24 mouse cellular contexts compared by ENCODE assay signal in genomic region chr10:80911354-80911753, GRCm38 (mm10). TPM values are rescaled to one million over a fixed set of nuclear protein-coding genes. Genes with fewer than 3 reads are reported as not detected.
DNase-seq lines count a peak whose midpoint lies in the region; ATAC-seq and TF ChIP-seq lines count a peak whose summit lies in the region.
"Had no signal": no experiment of that assay in that cellular context is flagged by ENCODE, and none has a peak within 500 bp of the region (broad histone marks: within the 10 kb centered on the region; RNA-seq: fewer than 3 reads in every experiment).

No protein-coding gene starts in this region.

- peaks cover 46% of the 10 kb centered on the region for H3K4me1 ChIP-seq in cerebellum, adult 2 months (ENCODE audit: control insufficient read depth, insufficient read depth, low read length)
- H3K4me1 ChIP-seq in hindbrain, embryonic 14.5 days (replicated peaks; ENCODE audit: control insufficient read depth, insufficient read depth, low read length): peaks cover 6% of the 10 kb centered on the region
- H3K4me1 ChIP-seq in hindbrain, embryonic 10.5 days (replicated peaks): peaks cover 14% of the 10 kb centered on the region
- no peaks in the 10 kb centered on the region for H3K4me1 ChIP-seq in limb, embryonic 14.5 days (ENCODE audit: control insufficient read depth, insufficient read depth, low read length)

- 0 out of 2 replicates have a peak overlapping the region, but pooled peaks have one; percentile 9 for H3K27ac ChIP-seq in cerebellum, adult 2 months (ENCODE audit: insufficient read depth, low read length)
- no peak overlapping the region for H3K27ac ChIP-seq in hindbrain, embryonic 14.5 days
- H3K27ac ChIP-seq in hindbrain, embryonic 10.5 days: no peak overlapping the region
- H3K27ac ChIP-seq in limb, embryonic 14.5 days (replicated peaks; ENCODE audit: low read depth, low read length): no peak overlapping the region
- H3K27ac ChIP-seq: forebrain, embryonic 12.5 days; heart, embryonic 10.5 days; hindbrain, embryonic 13.5 days; intestine, embryonic 15.5 days had no signal

- no peak overlapping the region for H3K9ac ChIP-seq in hindbrain, embryonic 14.5 days
- no peak overlapping the region for H3K9ac ChIP-seq in limb, embryonic 14.5 days (ENCODE audit: low read depth, low read length, severe bottlenecking)
- H3K9ac ChIP-seq: forebrain, embryonic 12.5 days; hindbrain, embryonic 13.5 days; intestine, embryonic 15.5 days had no signal

- no peak overlapping the region for H3K4me2 ChIP-seq in hindbrain, embryonic 14.5 days (replicated peaks)
- H3K4me2 ChIP-seq in limb, embryonic 14.5 days (replicated peaks; ENCODE audit: low read depth, low read length, severe bottlenecking): no peak overlapping the region
- H3K4me2 ChIP-seq: forebrain, embryonic 12.5 days; hindbrain, embryonic 13.5 days; intestine, embryonic 15.5 days had no signal

- peaks cover 73% of the 10 kb centered on the region for H3K36me3 ChIP-seq in hindbrain, embryonic 14.5 days (replicated peaks; ENCODE audit: control insufficient read depth, insufficient read depth)
- peaks cover 96% of the 10 kb centered on the region for H3K36me3 ChIP-seq in hindbrain, embryonic 10.5 days
- peaks cover 60% of the 10 kb centered on the region for H3K36me3 ChIP-seq in limb, embryonic 14.5 days (ENCODE audit: control insufficient read depth, insufficient read depth, low read length)

- H3K27me3 ChIP-seq in cerebellum, adult 2 months (ENCODE audit: control insufficient read depth, insufficient read depth, low read length): no peaks in the 10 kb centered on the region
- no peaks in the 10 kb centered on the region for H3K27me3 ChIP-seq in hindbrain, embryonic 14.5 days (ENCODE audit: control insufficient read depth, insufficient read depth, low read length)
- H3K27me3 ChIP-seq in hindbrain, embryonic 10.5 days (ENCODE audit: insufficient read depth, poor library complexity, severe bottlenecking): no peaks in the 10 kb centered on the region
- no peaks in the 10 kb centered on the region for H3K27me3 ChIP-seq in limb, embryonic 14.5 days (ENCODE audit: control insufficient read depth, insufficient read depth, low read length)
- H3K27me3 ChIP-seq: forebrain, embryonic 12.5 days; hindbrain, embryonic 13.5 days; intestine, embryonic 15.5 days had no signal

- no peaks in the 10 kb centered on the region for H3K9me3 ChIP-seq in hindbrain, embryonic 14.5 days (ENCODE audit: control insufficient read depth, low read length)
- no peaks in the 10 kb centered on the region for H3K9me3 ChIP-seq in hindbrain, embryonic 10.5 days
- no peaks in the 10 kb centered on the region for H3K9me3 ChIP-seq in limb, embryonic 14.5 days (ENCODE audit: control insufficient read depth, low read length)
- H3K9me3 ChIP-seq: forebrain, embryonic 12.5 days; heart, embryonic 10.5 days; hindbrain, embryonic 13.5 days; intestine, embryonic 15.5 days had no signal

- TF ChIP-seq CTCF in cerebellum, adult 2 months (IDR thresholded peaks at IDR 0.05; ENCODE audit: borderline replicate concordance, insufficient read depth, low read depth, low read length): no peak

- no peak for TF ChIP-seq POLR2A in cerebellum, adult 2 months (IDR thresholded peaks at IDR 0.05; ENCODE audit: borderline replicate concordance, insufficient read depth, low read length)
- no peak for TF ChIP-seq POLR2A in limb, embryonic 14.5 days (IDR thresholded peaks at IDR 0.05; ENCODE audit: borderline replicate concordance, extremely low read depth, insufficient read depth, insufficient read length)

- no peak overlapping the region for H3K4me3 ChIP-seq in cerebellum, adult 2 months (replicated peaks; ENCODE audit: insufficient read depth, low read depth, low read length)
- no peak overlapping the region for H3K4me3 ChIP-seq in hindbrain, embryonic 14.5 days (replicated peaks; ENCODE audit: low read length)
- H3K4me3 ChIP-seq in hindbrain, embryonic 10.5 days: no peak overlapping the region
- no peak overlapping the region for H3K4me3 ChIP-seq in limb, embryonic 14.5 days (replicated peaks; ENCODE audit: low read length)
- H3K4me3 ChIP-seq: forebrain, embryonic 12.5 days; heart, embryonic 10.5 days; hindbrain, embryonic 13.5 days; intestine, embryonic 15.5 days had no signal

- DNase-seq in cerebellum, adult 2 months: no peak
- DNase-seq in cerebellum, adult 18-20 months: no peak
- DNase-seq in hindbrain, embryonic 14.5 days (ENCODE audit: low spot score): no peak
- no peak for DNase-seq in hindbrain, embryonic 10.5 days (ENCODE audit: low spot score)
- peak; percentile 25 for DNase-seq in limb, embryonic 14.5 days (ENCODE audit: low spot score)
- DNase-seq in heart, adult 11 months: no peak
- DNase-seq: adrenal gland, postnatal 10 days; B cell, adult 2 months; cerebellum, adult 11-12 months; cerebellum, postnatal 14 days; embryo, embryonic 11 days; gastrocnemius, postnatal 14 days; heart, postnatal 10 days; heart, postnatal 4 days; kidney, adult 18-20 months had no signal

- ATAC-seq in hindbrain, embryonic 14.5 days (ENCODE audit: low FRiP score): peak; percentile 10; the same call in 1 of the 2 replicates
- peak; percentile 32 for ATAC-seq in limb, embryonic 14.5 days (ENCODE audit: low FRiP score, low read depth)
- ATAC-seq in erythroid progenitor cell, adult 5-6 weeks (replicated peaks; ENCODE audit: low FRiP score, poor library complexity, severe bottlenecking): no peak
- ATAC-seq: forebrain, embryonic 16.5 days; intestine, embryonic 15.5 days had no signal

- 21% methylated on average over 4 of the region's 4 CpGs for WGBS in cerebellum, adult 2 months
- WGBS in hindbrain, embryonic 14.5 days: 95% methylated on average over 4 of the region's 4 CpGs
- 94% methylated on average over 4 of the region's 4 CpGs for WGBS in hindbrain, embryonic 10.5 days
- WGBS in limb, embryonic 14.5 days: 95% methylated on average over 4 of the region's 4 CpGs

RNA-seq across cellular contexts. Expression of gene Lmnb2, which starts 6.7 kb away (rescaled TPM):
- polyA plus RNA-seq in cerebellum, adult 2 months (2012; rRNA removed): 39.0 and 42.8 TPM in 2 replicates
- polyA plus RNA-seq in hindbrain, embryonic 14.5 days (2014; fragmentation: Nextera tagmentation; extraction: Ambion mirVana): 12.9 and 13.8 TPM in 2 replicates
- 65.8 and 78.4 TPM in 2 replicates for polyA plus RNA-seq in hindbrain, embryonic 10.5 days (2016; fragmentation: Nextera tagmentation; extraction: Ambion mirVana)
- 75.9 and 77.5 TPM in 2 replicates for polyA plus RNA-seq in limb, embryonic 14.5 days (2012; rRNA removed)
- polyA plus RNA-seq in limb, embryonic 14.5 days (2014; fragmentation: Nextera tagmentation; extraction: Ambion mirVana): 19.1 and 21.5 TPM in 2 replicates
- 0.36 and 1.3 TPM in 2 replicates for total RNA-seq in erythroid progenitor cell, adult 5-6 weeks (2015; ENCODE audit: low replicate concordance)
- 7.3 and 9.0 TPM in 2 replicates for total RNA-seq in erythroid progenitor cell, adult 5-6 weeks (2017; ENCODE audit: low replicate concordance)

RNA-seq across cellular contexts. Expression of gene Timm13, which starts 10.6 kb away (rescaled TPM):
- polyA plus RNA-seq in cerebellum, adult 2 months (2012; rRNA removed): 208 and 217 TPM in 2 replicates
- 311 and 351 TPM in 2 replicates for polyA plus RNA-seq in hindbrain, embryonic 14.5 days (2014; fragmentation: Nextera tagmentation; extraction: Ambion mirVana)
- polyA plus RNA-seq in hindbrain, embryonic 10.5 days (2016; fragmentation: Nextera tagmentation; extraction: Ambion mirVana): 374 and 391 TPM in 2 replicates
- 187 and 229 TPM in 2 replicates for polyA plus RNA-seq in limb, embryonic 14.5 days (2012; rRNA removed)
- 330 and 335 TPM in 2 replicates for polyA plus RNA-seq in limb, embryonic 14.5 days (2014; fragmentation: Nextera tagmentation; extraction: Ambion mirVana)
- total RNA-seq in erythroid progenitor cell, adult 5-6 weeks (2015; ENCODE audit: low replicate concordance): 17.6 and 32.1 TPM in 2 replicates
- 3.7 and 7.6 TPM in 2 replicates for total RNA-seq in erythroid progenitor cell, adult 5-6 weeks (2017; ENCODE audit: low replicate concordance)

RNA-seq across cellular contexts. Expression of gene Gadd45b, which starts 18.5 kb away (rescaled TPM):
- 30.6 and 33.3 TPM in 2 replicates for polyA plus RNA-seq in cerebellum, adult 2 months (2012; rRNA removed)
- polyA plus RNA-seq in hindbrain, embryonic 14.5 days (2014; fragmentation: Nextera tagmentation; extraction: Ambion mirVana): 6.2 and 8.0 TPM in 2 replicates
- polyA plus RNA-seq in hindbrain, embryonic 10.5 days (2016; fragmentation: Nextera tagmentation; extraction: Ambion mirVana): 9.8 and 11.8 TPM in 2 replicates
- polyA plus RNA-seq in limb, embryonic 14.5 days (2012; rRNA removed): 46.2 and 52.2 TPM in 2 replicates
- polyA plus RNA-seq in limb, embryonic 14.5 days (2014; fragmentation: Nextera tagmentation; extraction: Ambion mirVana): 33.8 and 36.6 TPM in 2 replicates
- total RNA-seq in erythroid progenitor cell, adult 5-6 weeks (2015; ENCODE audit: low replicate concordance): 1.3 and 1.8 TPM in 2 replicates
- 3.6 and 9.2 TPM in 2 replicates for total RNA-seq in erythroid progenitor cell, adult 5-6 weeks (2017; ENCODE audit: low replicate concordance)

RNA-seq across cellular contexts. Expression of gene Tmprss9, which starts 39.7 kb away (rescaled TPM):
- 0.41 and 0.74 TPM in 2 replicates for polyA plus RNA-seq in cerebellum, adult 2 months (2012; rRNA removed)
- polyA plus RNA-seq in hindbrain, embryonic 14.5 days (2014; fragmentation: Nextera tagmentation; extraction: Ambion mirVana): 0.09 and 0.17 TPM in 2 replicates
- polyA plus RNA-seq in hindbrain, embryonic 10.5 days (2016; fragmentation: Nextera tagmentation; extraction: Ambion mirVana): 0.04 and 0.14 TPM in 2 replicates
- 0.04 TPM in 1 of 2 replicates, not detected in the other for polyA plus RNA-seq in limb, embryonic 14.5 days (2012; rRNA removed)
- polyA plus RNA-seq in limb, embryonic 14.5 days (2014; fragmentation: Nextera tagmentation; extraction: Ambion mirVana): 0.10 TPM in 1 of 2 replicates, not detected in the other
- 0.72 TPM in 1 of 2 replicates, not detected in the other for total RNA-seq in erythroid progenitor cell, adult 5-6 weeks (2015; ENCODE audit: low replicate concordance)
- 0.30 TPM in 1 of 2 replicates, not detected in the other for total RNA-seq in erythroid progenitor cell, adult 5-6 weeks (2017; ENCODE audit: low replicate concordance)
- total RNA-seq: adrenal gland, postnatal 4 days; common myeloid progenitor, adult 5-6 weeks; granulocyte monocyte progenitor cell, adult 5-6 weeks; heart, postnatal 10 days; heart, postnatal 4 days had no signal
- polyA plus RNA-seq: heart, embryonic 10.5 days had no signal

RNA-seq across cellular contexts. Expression of gene Sppl2b, which starts 56.3 kb away (rescaled TPM):
- polyA plus RNA-seq in cerebellum, adult 2 months (2012; rRNA removed): 123 and 132 TPM in 2 replicates
- 69.3 and 70.3 TPM in 2 replicates for polyA plus RNA-seq in hindbrain, embryonic 14.5 days (2014; fragmentation: Nextera tagmentation; extraction: Ambion mirVana)
- 46.3 and 52.9 TPM in 2 replicates for polyA plus RNA-seq in hindbrain, embryonic 10.5 days (2016; fragmentation: Nextera tagmentation; extraction: Ambion mirVana)
- 86.8 and 128 TPM in 2 replicates for polyA plus RNA-seq in limb, embryonic 14.5 days (2012; rRNA removed)
- 40.8 and 41.8 TPM in 2 replicates for polyA plus RNA-seq in limb, embryonic 14.5 days (2014; fragmentation: Nextera tagmentation; extraction: Ambion mirVana)
- 262 and 270 TPM in 2 replicates for total RNA-seq in erythroid progenitor cell, adult 5-6 weeks (2015; ENCODE audit: low replicate concordance)
- total RNA-seq in erythroid progenitor cell, adult 5-6 weeks (2017; ENCODE audit: low replicate concordance): 283 and 322 TPM in 2 replicates
